Mouse (Mus musculus): ENCODE results near the gene Ppp4r4.
"Not testable (repeated sequence)": the region's sequence is repeated elsewhere in the genome, so short reads cannot be mapped to it uniquely, and the experiment has no call there.

Ppp4r4 gene

GRCm38 (mm10) chr12:103655123-103656044 is 123.3 kb downstream of the Ppp4r4 start:
- Histone ChIP-seq H3K36me3 (ENCODE audit: insufficient read depth, low read length) (no peaks in the 10 kb centered on the region), H3K9me3 (ENCODE audit: low read length) (no peaks in the 10 kb centered on the region), H3K27me3 (ENCODE audit: insufficient read depth, low read length) (no peaks in the 10 kb centered on the region), H3K4me1 (replicated peaks; ENCODE audit: low read depth, low read length) (no peaks in the 10 kb centered on the region), H3K4me3 (replicated peaks; ENCODE audit: low read length) (no peak overlapping the region)
- TF ChIP-seq CTCF (conservative IDR thresholded peaks at IDR 0.05; ENCODE audit: low read length) (no peak), NANOG (IDR thresholded peaks at IDR 0.05; ENCODE audit: borderline replicate concordance, low read length) (no peak), POU5F1 (IDR thresholded peaks at IDR 0.05; ENCODE audit: borderline replicate concordance, low read length) (no peak)

- no peaks in the 10 kb centered on the region for H3K4me1 ChIP-seq (replicated peaks; ENCODE audit: low read depth, low read length)
- no peaks in the 10 kb centered on the region for H3K9me3 ChIP-seq (ENCODE audit: low read length)
- H3K27me3 ChIP-seq (ENCODE audit: insufficient read depth, low read length) = no peaks in the 10 kb centered on the region
- no peak for TF ChIP-seq NANOG (IDR thresholded peaks at IDR 0.05; ENCODE audit: borderline replicate concordance, low read length)
- no peak for TF ChIP-seq POU5F1 (IDR thresholded peaks at IDR 0.05; ENCODE audit: borderline replicate concordance, low read length)
- TF ChIP-seq CTCF (conservative IDR thresholded peaks at IDR 0.05; ENCODE audit: low read length) = no peak
- no peaks in the 10 kb centered on the region for H3K36me3 ChIP-seq (ENCODE audit: insufficient read depth, low read length)
- no peak within 1 kb of the TSS for H3K4me3 ChIP-seq (replicated peaks; ENCODE audit: low read length)
These were observed 125.0 kb downstream of the Ppp4r4 start, which contains the start of gene Serpina6 for GRCm38 (mm10) chr12:103656848-103657626. Gene Serpina6 (minus strand): TSS chr12:103657212.

- Histone ChIP-seq H3K36me3 (ENCODE audit: insufficient read depth, low read length) (no peaks in the 10 kb centered on the region), H3K9me3 (ENCODE audit: low read length) (no peaks in the 10 kb centered on the region), H3K4me3 (replicated peaks; ENCODE audit: low read length) (no peak overlapping the region), H3K27me3 (ENCODE audit: insufficient read depth, low read length) (no peaks in the 10 kb centered on the region), H3K4me1 (replicated peaks; ENCODE audit: low read depth, low read length) (no peaks in the 10 kb centered on the region)
- TF ChIP-seq CTCF (conservative IDR thresholded peaks at IDR 0.05; ENCODE audit: low read length) (no peak), POU5F1 (IDR thresholded peaks at IDR 0.05; ENCODE audit: borderline replicate concordance, low read length) (no peak), NANOG (IDR thresholded peaks at IDR 0.05; ENCODE audit: borderline replicate concordance, low read length) (no peak)
These were observed 125.9 kb downstream of the Ppp4r4 start for GRCm38 (mm10) chr12:103657991-103658390.

- Histone ChIP-seq H3K4me3 (replicated peaks; ENCODE audit: low read length) (no peak overlapping the region), H3K27me3 (ENCODE audit: insufficient read depth, low read length) (no peaks in the 10 kb centered on the region), H3K4me1 (replicated peaks; ENCODE audit: low read depth, low read length) (no peaks in the 10 kb centered on the region), H3K9me3 (ENCODE audit: low read length) (no peaks in the 10 kb centered on the region), H3K36me3 (ENCODE audit: insufficient read depth, low read length) (no peaks in the 10 kb centered on the region)
- TF ChIP-seq POU5F1 (IDR thresholded peaks at IDR 0.05; ENCODE audit: borderline replicate concordance, low read length) = no peak
- no peak for TF ChIP-seq CTCF (conservative IDR thresholded peaks at IDR 0.05; ENCODE audit: low read length)
- no peak for TF ChIP-seq NANOG (IDR thresholded peaks at IDR 0.05; ENCODE audit: borderline replicate concordance, low read length)
These were observed 127.1 kb downstream of the Ppp4r4 start for GRCm38 (mm10) chr12:103659171-103659570.

- H3K27me3 ChIP-seq (ENCODE audit: insufficient read depth, low read length) = no peaks in the 10 kb centered on the region
- no peaks in the 10 kb centered on the region for H3K4me1 ChIP-seq (replicated peaks; ENCODE audit: low read depth, low read length)
- no peaks in the 10 kb centered on the region for H3K9me3 ChIP-seq (ENCODE audit: low read length)
- TF ChIP-seq CTCF (conservative IDR thresholded peaks at IDR 0.05; ENCODE audit: low read length) (no peak), NANOG (IDR thresholded peaks at IDR 0.05; ENCODE audit: borderline replicate concordance, low read length) (no peak), POU5F1 (IDR thresholded peaks at IDR 0.05; ENCODE audit: borderline replicate concordance, low read length) (no peak)
- H3K4me3 ChIP-seq (replicated peaks; ENCODE audit: low read length) = no peak overlapping the region
- no peaks in the 10 kb centered on the region for H3K36me3 ChIP-seq (ENCODE audit: insufficient read depth, low read length)
These were observed 128.0 kb downstream of the Ppp4r4 start for GRCm38 (mm10) chr12:103660076-103660475.

GRCm38 (mm10) chr12:103662053-103662452 is 130.0 kb downstream of the Ppp4r4 start:
- not testable (repeated sequence) for H3K4me1 ChIP-seq (replicated peaks; ENCODE audit: low read depth, low read length); H3K4me3 ChIP-seq (replicated peaks; ENCODE audit: low read length); H3K36me3 ChIP-seq (ENCODE audit: insufficient read depth, low read length); H3K9me3 ChIP-seq (ENCODE audit: low read length); H3K27me3 ChIP-seq (ENCODE audit: insufficient read depth, low read length)
